Mouse (Mus musculus) heart, embryonic 13.5 days (tissue): Measurements from ENCODE around the gene Slamf8. TPM values are rescaled to one million over a fixed set of nuclear protein-coding genes. Genes with fewer than 3 reads are reported as not detected.

Experiments used
- ATAC-seq: fragments of 200-750 bp; cut with Nextera tagmentation; 2 replicates; pipeline ENCODE4 v1.8.0; 2017; ENCODE audit warnings: moderate TSS enrichment; ENCODE audit not compliant: insufficient number of reproducible peaks, low FRiP score, low TSS enrichment; ENCODE audit errors: extremely low read depth
- H3K27ac ChIP-seq: fragments of 300-500 bp; sonication (generic); replicated peaks from 2 replicates; pipeline ENCODE4 v1.5.1; 2015; ENCODE audit warnings: moderate library complexity, mild to moderate bottlenecking, inconsistent platforms
- H3K27me3 ChIP-seq: fragments of 300-500 bp; sonication (generic); replicated peaks from 2 replicates; pipeline ENCODE4 v1.6.1; 2015; ENCODE audit warnings: mild to moderate bottlenecking, inconsistent platforms
- H3K36me3 ChIP-seq: fragments of 300-500 bp; sonication (generic); 2 replicates; pipeline ENCODE4 v1.6.1; 2015; ENCODE audit warnings: mild to moderate bottlenecking, inconsistent platforms
- H3K4me1 ChIP-seq: fragments of 300-500 bp; sonication (generic); 2 replicates; pipeline ENCODE4 v1.6.1; 2015; ENCODE audit warnings: inconsistent platforms
- H3K4me2 ChIP-seq: fragments of 300-500 bp; sonication (generic); 2 replicates; pipeline ENCODE4 v1.6.1; 2015; ENCODE audit warnings: inconsistent platforms, mild to moderate bottlenecking, moderate library complexity
- H3K4me3 ChIP-seq: fragments of 300-500 bp; sonication (generic); 2 replicates; pipeline ENCODE4 v1.5.1; 2015; ENCODE audit warnings: moderate library complexity, mild to moderate bottlenecking, inconsistent platforms
- H3K9ac ChIP-seq: fragments of 300-500 bp; sonication (generic); 2 replicates; pipeline ENCODE4 v1.6.1; 2015; ENCODE audit warnings: inconsistent platforms, mild to moderate bottlenecking, moderate library complexity
- H3K9me3 ChIP-seq: fragments of 300-500 bp; sonication (generic); 2 replicates; pipeline ENCODE4 v1.6.1; 2016; ENCODE audit warnings: inconsistent platforms
- WGBS: fragments of 180-500 bp; shearing (Covaris S2); methylation state at CpG from one replicate; pipeline ENCODE4 v1.1.7; 2015; ENCODE audit warnings: mixed read lengths; 5-methylcytosine and 5-hydroxymethylcytosine counted together
- polyA plus RNA-seq: library from polyadenylated mRNA; unstranded; fragments of >200 nt; fragmentation: Nextera tagmentation; extraction: Ambion mirVana; gene quantifications from 2 replicates; pipeline ENCODE4 v1.2.1, GENCODE M21; 2015

Gene Slamf8
- polyA plus RNA-seq, 1 experiment from 2014 or later, result not detected

DNA sequence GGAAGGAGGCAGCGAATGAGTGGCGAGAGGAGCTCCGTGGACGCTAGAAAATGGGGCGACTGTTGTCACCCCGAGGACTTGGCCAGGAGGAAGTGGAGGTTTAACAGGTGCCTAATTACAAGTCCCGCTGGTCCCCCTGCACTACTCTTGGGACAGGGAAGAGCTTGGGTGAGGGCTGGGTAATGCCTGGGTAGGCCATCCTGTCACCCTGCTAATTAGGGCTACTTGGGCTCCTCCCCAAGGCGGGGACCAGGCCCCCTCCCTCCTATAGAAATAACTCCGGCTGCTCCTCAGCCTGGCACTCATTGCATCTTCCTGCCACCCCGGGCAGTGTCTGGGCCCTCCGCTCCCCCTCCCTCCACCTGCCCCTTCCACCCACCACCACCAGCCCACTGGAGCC, 34.7 kb downstream of the Slamf8 start, which contains the start of gene Vsig8:
Gene Vsig8 (plus strand): TSS at position 301 of the 400 bp plus-strand sequence.
- H3K36me3 ChIP-seq, result no peaks in the 10 kb centered on the region
- H3K9me3 ChIP-seq, result no peaks in the 10 kb centered on the region
- H3K4me2 ChIP-seq, result no peak within 1 kb of the TSS
- peaks cover 20% of the 10 kb centered on the region for H3K4me1 ChIP-seq
- peaks cover 57% of the 10 kb centered on the region for H3K27me3 ChIP-seq
- H3K4me3 ChIP-seq, result no peak within 1 kb of the TSS
- WGBS, result 70% methylated on average over 11 of the region's 11 CpGs
- no peak within 1 kb of the TSS for H3K27ac ChIP-seq
- ATAC-seq, result no peak
- no peak within 1 kb of the TSS for H3K9ac ChIP-seq

DNA sequence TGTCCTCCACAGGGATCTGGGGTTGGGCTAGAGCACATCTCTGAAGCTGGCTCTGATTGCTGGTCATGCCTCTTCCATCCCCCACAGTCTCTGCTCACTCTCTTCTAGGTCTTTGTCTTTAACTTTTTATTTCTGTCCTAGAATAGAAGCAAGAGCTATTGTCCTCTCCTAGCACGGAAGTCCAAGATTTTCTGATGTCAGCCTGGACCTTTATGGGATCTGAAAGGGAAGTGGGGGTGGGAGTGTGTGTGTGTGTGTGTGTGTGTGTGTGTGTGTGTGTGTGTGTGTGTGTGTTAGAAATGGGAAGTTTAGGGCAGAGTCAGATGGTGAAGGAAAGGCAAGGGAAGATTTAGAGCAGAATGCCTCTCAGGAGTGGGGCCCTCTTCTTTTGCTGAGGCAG, 37.7 kb downstream of the Slamf8 start:
- Histone ChIP-seq H3K9ac (no peak overlapping the region), H3K4me1 (peaks cover 32% of the 10 kb centered on the region), H3K27me3 (peaks cover 37% of the 10 kb centered on the region), H3K4me2 (no peak overlapping the region), H3K9me3 (no peaks in the 10 kb centered on the region), H3K27ac (peak overlapping the region; percentile 21; the same call in 1 of the 2 replicates), H3K4me3 (no peak overlapping the region), H3K36me3 (no peaks in the 10 kb centered on the region)
- WGBS, result 57% methylated on average over 1 of the region's 1 CpGs
- no peak for ATAC-seq

DNA sequence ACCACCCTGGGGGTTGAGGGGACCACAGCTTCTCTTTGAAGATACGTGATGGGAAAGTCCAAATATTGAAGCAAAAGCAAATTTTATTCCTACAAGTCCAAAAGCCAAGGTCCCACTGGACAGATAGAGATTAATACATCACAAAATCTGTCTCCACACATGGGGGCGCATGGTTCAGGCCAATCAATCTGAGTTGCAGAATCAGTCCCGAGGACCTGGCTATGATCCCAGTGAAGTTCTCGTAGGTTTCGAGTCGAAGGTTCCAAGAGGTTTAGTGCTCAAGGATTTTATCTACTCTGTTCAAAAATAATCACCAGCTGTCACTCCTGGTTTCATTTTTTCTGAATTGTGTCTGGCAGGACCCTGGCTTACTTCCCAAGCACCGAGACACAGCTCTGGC, 39.4 kb downstream of the Slamf8 start:
- Histone ChIP-seq H3K36me3 (no peaks in the 10 kb centered on the region), H3K4me3 (peak overlapping the region; percentile 55), H3K27ac (no peak overlapping the region), H3K4me1 (peaks cover 32% of the 10 kb centered on the region), H3K4me2 (peak overlapping the region; percentile 76), H3K9ac (peak overlapping the region; percentile 71), H3K27me3 (peaks cover 24% of the 10 kb centered on the region), H3K9me3 (no peaks in the 10 kb centered on the region)
- WGBS, result 30% methylated on average over 7 of the region's 7 CpGs
- no peak for ATAC-seq

DNA sequence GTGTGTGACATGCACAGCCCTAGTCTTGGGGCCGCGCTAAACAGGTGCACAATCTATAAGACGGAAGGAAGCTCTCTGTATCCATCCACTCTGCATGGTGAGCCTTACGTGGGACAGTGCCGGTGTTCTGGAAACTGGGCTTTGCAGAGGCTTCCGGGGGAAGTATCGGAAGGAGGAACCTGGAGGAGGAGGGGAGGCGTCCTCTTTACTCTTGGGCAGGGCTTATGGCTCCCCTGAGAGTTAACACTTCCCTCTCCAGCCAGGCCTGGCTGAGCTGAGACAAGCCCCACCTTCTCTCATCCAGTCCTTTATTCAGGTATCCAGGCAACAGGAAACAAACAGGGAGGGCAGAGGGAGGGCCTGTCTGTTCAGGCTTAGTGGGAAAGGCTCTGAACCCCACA, 39.8 kb downstream of the Slamf8 start:
- ATAC-seq, result no peak
- Histone ChIP-seq H3K36me3 (no peaks in the 10 kb centered on the region), H3K9ac (peak overlapping the region; percentile 71), H3K4me3 (peak overlapping the region; percentile 55), H3K4me2 (peak overlapping the region; percentile 76), H3K9me3 (no peaks in the 10 kb centered on the region), H3K27ac (0 out of 2 replicates have a peak overlapping the region, but pooled peaks have one; percentile 12), H3K4me1 (peaks cover 32% of the 10 kb centered on the region), H3K27me3 (peaks cover 20% of the 10 kb centered on the region)
- WGBS, result 0% methylated on average over 8 of the region's 8 CpGs

DNA sequence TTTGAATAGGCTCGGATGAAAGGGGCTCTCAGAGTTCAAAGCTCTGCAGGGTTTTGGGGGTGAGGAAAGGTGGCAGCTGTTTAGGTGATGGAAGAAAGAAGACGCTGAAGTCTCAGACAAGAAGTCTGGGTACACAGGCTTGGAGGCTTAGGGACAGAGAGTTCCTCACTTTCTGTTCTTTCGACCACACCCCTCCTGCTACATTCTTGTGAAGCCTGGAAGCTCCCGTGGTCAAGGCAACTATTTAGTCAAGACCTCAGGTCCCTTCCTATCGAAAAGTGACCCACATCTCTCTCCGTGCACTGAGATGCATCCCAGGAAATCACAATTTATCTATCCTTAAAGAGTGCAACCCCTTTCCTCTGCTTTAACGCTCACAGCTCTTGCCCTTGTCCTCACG, 40.7 kb downstream of the Slamf8 start:
- Histone ChIP-seq H3K36me3 (no peaks in the 10 kb centered on the region), H3K4me1 (peaks cover 32% of the 10 kb centered on the region), H3K27me3 (peaks cover 17% of the 10 kb centered on the region), H3K4me3 (peak overlapping the region; percentile 55), H3K9ac (peak overlapping the region; percentile 71), H3K27ac (no peak overlapping the region), H3K4me2 (peak overlapping the region; percentile 76), H3K9me3 (no peaks in the 10 kb centered on the region)
- 9% methylated on average over 8 of the region's 8 CpGs for WGBS
- no peak for ATAC-seq

DNA sequence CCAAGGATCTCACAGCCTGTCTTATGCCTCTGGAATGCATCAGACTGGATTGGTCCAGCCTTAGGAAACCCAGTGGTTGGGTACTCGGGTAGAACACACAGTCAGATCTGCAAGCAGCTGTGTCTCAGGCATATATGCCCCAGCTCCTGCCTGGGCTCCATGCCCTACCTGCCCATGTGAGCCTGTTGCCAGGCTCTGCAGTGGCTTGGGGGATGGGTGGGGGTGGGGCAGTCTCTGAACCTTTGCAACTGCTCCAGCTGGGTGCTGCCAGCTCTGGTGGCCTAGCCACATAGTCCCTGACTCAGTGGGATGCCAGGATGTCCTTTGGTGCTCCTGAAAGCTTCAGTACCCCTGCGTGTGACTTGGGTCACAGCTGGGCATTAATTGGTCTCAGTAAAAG, 41.1 kb downstream of the Slamf8 start:
- Histone ChIP-seq H3K4me1 (peaks cover 32% of the 10 kb centered on the region), H3K4me3 (peak overlapping the region; percentile 55; the same call in 1 of the 2 replicates), H3K9me3 (no peaks in the 10 kb centered on the region), H3K36me3 (no peaks in the 10 kb centered on the region), H3K27ac (no peak overlapping the region), H3K9ac (no peak overlapping the region), H3K27me3 (peaks cover 17% of the 10 kb centered on the region), H3K4me2 (peak overlapping the region; percentile 76)
- no peak for ATAC-seq
- 25% methylated on average over 2 of the region's 2 CpGs for WGBS

DNA sequence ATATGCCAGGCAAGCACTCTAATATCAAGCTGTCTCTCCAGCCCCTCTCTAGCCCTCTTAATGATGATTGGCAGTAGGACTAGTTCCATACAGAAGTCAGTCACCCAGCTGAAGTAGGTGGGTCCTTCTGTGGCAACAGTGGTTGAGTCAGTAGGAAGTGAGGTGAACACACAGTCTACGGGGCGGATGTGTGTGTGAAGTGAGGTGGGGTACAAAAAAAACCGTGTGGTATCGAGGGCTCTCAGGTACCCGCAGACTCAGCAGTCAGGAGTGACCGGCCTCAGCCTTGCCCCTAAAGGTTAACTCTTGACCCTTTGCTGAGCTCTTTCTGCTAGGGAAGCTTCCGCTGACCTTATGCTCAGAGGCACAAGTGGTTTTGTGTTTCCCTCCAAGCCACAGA, 41.9 kb downstream of the Slamf8 start:
- WGBS, result 52% methylated on average over 7 of the region's 7 CpGs
- Histone ChIP-seq H3K4me1 (peaks cover 32% of the 10 kb centered on the region), H3K4me3 (no peak overlapping the region), H3K36me3 (no peaks in the 10 kb centered on the region), H3K9ac (no peak overlapping the region), H3K9me3 (no peaks in the 10 kb centered on the region), H3K27me3 (peaks cover 21% of the 10 kb centered on the region), H3K4me2 (no peak overlapping the region), H3K27ac (no peak overlapping the region)
- no peak for ATAC-seq

DNA sequence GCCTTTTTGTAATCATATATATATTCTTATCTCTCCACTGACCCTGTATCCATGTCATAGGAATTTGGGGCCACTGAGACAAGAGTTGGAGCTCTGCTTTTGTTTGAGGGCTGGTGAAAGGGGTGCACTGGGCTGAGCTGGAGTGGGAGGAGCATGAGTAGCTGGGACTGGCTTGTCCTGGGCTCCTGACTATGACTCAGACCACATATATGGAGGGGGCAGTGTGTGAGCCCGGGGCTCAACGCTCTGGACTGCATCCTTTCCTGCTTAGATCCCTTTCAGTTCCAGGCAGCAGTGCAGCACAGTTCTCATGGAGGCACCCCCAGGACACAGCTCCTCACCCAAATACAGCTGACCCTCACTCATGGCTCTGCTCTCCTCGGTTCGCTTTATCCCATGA, 44.3 kb downstream of the Slamf8 start:
- Histone ChIP-seq H3K9ac (no peak overlapping the region), H3K4me3 (no peak overlapping the region), H3K4me2 (no peak overlapping the region), H3K9me3 (no peaks in the 10 kb centered on the region), H3K27me3 (peaks cover 29% of the 10 kb centered on the region), H3K4me1 (peaks cover 16% of the 10 kb centered on the region), H3K36me3 (no peaks in the 10 kb centered on the region), H3K27ac (no peak overlapping the region)
- ATAC-seq, result no peak
- WGBS, result 75% methylated on average over 4 of the region's 4 CpGs

DNA sequence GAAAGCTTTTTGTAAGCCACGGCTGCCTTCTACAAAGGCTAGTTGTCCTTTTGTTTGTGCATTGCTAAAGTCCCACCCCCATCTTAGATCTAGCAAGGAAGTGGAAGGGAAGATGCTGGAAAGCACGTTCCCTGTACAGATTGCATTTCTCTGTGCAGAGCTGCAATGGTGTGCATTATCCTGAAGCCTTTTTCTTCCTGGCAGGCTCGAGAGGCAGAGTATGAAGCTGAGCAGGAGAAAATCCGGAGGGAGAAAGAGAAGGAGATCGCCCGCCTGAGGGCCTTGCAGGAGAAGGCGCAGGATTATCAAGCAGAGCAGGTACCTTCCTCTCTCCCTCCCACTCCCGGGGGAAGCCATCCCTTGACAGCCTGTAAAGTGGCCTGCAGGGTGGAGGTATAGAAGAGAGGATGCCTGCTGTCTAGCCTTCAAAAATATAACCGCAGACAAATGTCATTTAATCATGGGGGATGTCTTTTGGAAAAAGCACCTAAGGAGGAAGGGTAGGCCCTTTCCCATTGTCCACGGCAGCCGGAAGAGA, 50.0 kb downstream of the Slamf8 start:
- ATAC-seq, result no peak
- 49% methylated on average over 11 of the region's 11 CpGs for WGBS
- Histone ChIP-seq H3K36me3 (no peaks in the 10 kb centered on the region), H3K9ac (no peak overlapping the region), H3K27me3 (peaks cover 39% of the 10 kb centered on the region), H3K27ac (no peak overlapping the region), H3K9me3 (no peaks in the 10 kb centered on the region), H3K4me3 (no peak overlapping the region), H3K4me2 (no peak overlapping the region), H3K4me1 (peaks cover 4% of the 10 kb centered on the region; the same call in 1 of the 2 replicates)

DNA sequence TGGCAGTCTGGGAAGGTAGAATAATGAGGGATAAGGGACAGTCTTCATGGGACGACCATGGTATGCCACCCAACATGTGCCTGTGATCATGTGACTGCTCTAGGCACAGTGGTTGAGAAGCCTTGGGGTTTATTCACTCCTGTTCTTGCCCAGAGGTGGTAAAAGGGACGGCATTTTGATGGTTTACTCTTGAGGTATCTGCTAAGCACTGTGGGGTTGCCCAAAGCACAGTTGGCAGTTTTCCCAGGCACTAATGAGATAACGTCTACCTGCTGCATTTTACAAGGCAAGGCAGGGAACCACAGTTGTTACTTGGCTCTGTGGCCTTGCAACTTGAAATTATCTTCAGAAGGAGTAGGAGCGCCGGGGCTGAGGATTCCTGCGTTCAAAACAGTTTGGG, 50.5 kb downstream of the Slamf8 start:
- no peak overlapping the region for H3K9ac ChIP-seq
- H3K4me2 ChIP-seq, result no peak overlapping the region
- H3K27me3 ChIP-seq, result peaks cover 43% of the 10 kb centered on the region
- 47% methylated on average over 6 of the region's 6 CpGs for WGBS
- no peak overlapping the region for H3K27ac ChIP-seq
- H3K9me3 ChIP-seq, result no peaks in the 10 kb centered on the region
- no peaks in the 10 kb centered on the region for H3K36me3 ChIP-seq
- ATAC-seq, result no peak
- H3K4me3 ChIP-seq, result no peak overlapping the region
- H3K4me1 ChIP-seq, result peaks cover 4% of the 10 kb centered on the region; the same call in 1 of the 2 replicates

DNA sequence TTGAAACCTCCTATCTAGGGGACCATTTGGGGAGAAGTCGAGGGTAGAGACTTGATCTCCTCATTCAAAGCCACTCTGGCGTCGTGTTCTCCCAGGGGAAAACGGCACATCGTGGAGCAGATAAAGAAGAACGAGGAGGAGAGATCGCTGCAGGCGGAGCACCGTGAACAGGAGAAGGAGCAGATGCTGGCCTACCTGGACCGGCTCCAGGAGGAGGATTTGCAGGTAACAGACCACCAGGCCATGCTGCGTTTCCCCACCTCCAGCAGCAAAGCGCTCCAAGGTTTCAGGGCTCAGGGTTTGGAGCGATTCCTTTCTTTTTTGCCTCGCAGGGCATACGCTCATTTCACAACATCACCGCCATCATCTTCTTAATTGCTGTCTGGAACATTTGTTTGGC, 55.3 kb downstream of the Slamf8 start:
- Histone ChIP-seq H3K9ac (no peak overlapping the region), H3K4me1 (peaks cover 22% of the 10 kb centered on the region), H3K9me3 (no peaks in the 10 kb centered on the region), H3K4me2 (no peak overlapping the region), H3K4me3 (no peak overlapping the region), H3K27me3 (peaks cover 45% of the 10 kb centered on the region), H3K27ac (no peak overlapping the region), H3K36me3 (no peaks in the 10 kb centered on the region)
- no peak for ATAC-seq
- 73% methylated on average over 16 of the region's 16 CpGs for WGBS

DNA sequence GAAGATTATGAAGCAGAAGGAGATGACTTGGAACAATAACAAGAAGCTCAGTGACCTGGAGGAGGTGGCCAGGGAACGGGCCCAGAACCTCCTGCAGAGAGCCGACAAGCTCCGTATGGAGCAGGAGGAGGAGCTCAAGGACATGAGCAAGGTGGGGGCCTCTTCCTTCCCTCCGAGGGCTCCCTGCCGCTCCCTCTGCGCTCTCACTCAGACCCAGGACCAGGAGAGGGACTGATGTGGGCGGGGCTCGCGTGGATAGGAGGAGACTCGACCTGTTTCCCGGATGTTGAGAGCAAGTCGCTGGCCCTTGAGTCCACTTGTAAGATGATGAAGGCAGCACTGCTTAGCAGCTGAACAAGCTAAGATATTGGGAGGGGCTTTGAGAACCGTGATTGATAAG, 57.8 kb downstream of the Slamf8 start:
- Histone ChIP-seq H3K27ac (no peak overlapping the region), H3K9ac (peak overlapping the region; percentile 58), H3K36me3 (no peaks in the 10 kb centered on the region), H3K9me3 (no peaks in the 10 kb centered on the region), H3K4me1 (peaks cover 21% of the 10 kb centered on the region), H3K4me3 (peak overlapping the region; percentile 39), H3K4me2 (peak overlapping the region; percentile 61), H3K27me3 (peaks cover 48% of the 10 kb centered on the region)
- WGBS, result 2% methylated on average over 13 of the region's 13 CpGs
- ATAC-seq, result no peak
